Comparison of ENCODE assay signal across 17 mouse cellular contexts in the genomic region with DNA sequence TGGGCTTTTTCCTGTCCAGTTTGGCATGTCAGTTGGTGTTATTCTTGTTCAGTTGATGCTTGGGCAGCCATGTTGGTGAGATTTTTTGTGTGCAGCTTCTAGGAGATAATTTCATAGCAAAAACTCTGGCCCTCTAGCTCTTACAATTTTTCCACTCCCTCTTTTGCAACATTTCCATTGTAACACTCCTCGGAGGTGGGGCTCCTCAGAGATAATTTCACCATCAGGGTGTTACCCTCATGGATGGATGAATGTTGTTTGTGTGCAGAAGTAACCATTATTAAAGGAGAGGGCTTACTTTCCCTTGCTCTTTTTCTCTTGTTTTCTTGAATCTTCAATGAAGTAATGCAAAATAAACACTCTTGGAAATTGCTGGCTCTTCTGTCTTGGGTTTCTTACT.
"Had no signal": no experiment of that assay in that cellular context is flagged by ENCODE, and none has a peak within 500 bp of the region (broad histone marks: within the 10 kb centered on the region; RNA-seq: fewer than 3 reads in every experiment).

No protein-coding gene starts in this region.

- H3K36me3 ChIP-seq: lung, embryonic 15.5 days; midbrain, embryonic 10.5 days; midbrain, embryonic 12.5 days; neural tube, embryonic 12.5 days; stomach, embryonic 15.5 days had no signal

- H3K4me1 ChIP-seq: lung, embryonic 15.5 days; midbrain, embryonic 10.5 days; midbrain, embryonic 12.5 days; neural tube, embryonic 12.5 days; stomach, embryonic 15.5 days had no signal

- ATAC-seq: lung, postnatal 0 days; midbrain, embryonic 16.5 days had no signal

- DNase-seq: lung, adult 2 months; lung, postnatal 14 days; lung, postnatal 4 days; midbrain, embryonic 14.5 days; right cerebral cortex, postnatal 14 days; thymus, adult 2 months; thymus, postnatal 25 days; thymus, postnatal 4 days had no signal

- H3K27me3 ChIP-seq: lung, embryonic 15.5 days; midbrain, embryonic 12.5 days; neural tube, embryonic 12.5 days; stomach, embryonic 15.5 days had no signal

- H3K9ac ChIP-seq: liver, embryonic 14.5 days; lung, embryonic 15.5 days; midbrain, embryonic 12.5 days; neural tube, embryonic 12.5 days; stomach, embryonic 15.5 days had no signal

- H3K27ac ChIP-seq: liver, embryonic 14.5 days; lung, embryonic 15.5 days; midbrain, embryonic 10.5 days; midbrain, embryonic 12.5 days; neural tube, embryonic 12.5 days; stomach, embryonic 15.5 days; stomach, postnatal 0 days had no signal

- H3K4me3 ChIP-seq: lung, embryonic 15.5 days; midbrain, embryonic 10.5 days; midbrain, embryonic 12.5 days; neural tube, embryonic 12.5 days; stomach, embryonic 15.5 days had no signal
